Mouse (Mus musculus) heart, postnatal 0 days (tissue): ENCODE data around the gene Rras. TPM values are rescaled to one million over a fixed set of nuclear protein-coding genes. Genes with fewer than 3 reads are reported as not detected.
A peak's percentile ranks its signal among the peaks of the same experiment; 100 is the strongest.

Experiments
- ATAC-seq: fragments of 200-750 bp; cut with Nextera tagmentation; 2 replicates; pipeline ENCODE4 v1.8.0; 2017; ENCODE audit warnings: low read depth, moderate number of reproducible peaks, moderate library complexity; ENCODE audit not compliant: insufficient read depth
- DNase-seq: peaks from one replicate; pipeline ENCODE4 v3.0.0-alpha.2; 2016; ENCODE audit warnings: low spot score
- H3K27ac ChIP-seq: fragments of 300-500 bp; sonication (generic); 2 replicates; pipeline ENCODE4 v1.5.1; 2014; ENCODE audit warnings: low read depth, mild to moderate bottlenecking
- H3K27me3 ChIP-seq: fragments of 300-500 bp; sonication (generic); 2 replicates; pipeline ENCODE4 v1.6.1; 2014; ENCODE audit warnings: low read length, mixed read lengths; ENCODE audit not compliant: control insufficient read depth, insufficient read depth
- H3K36me3 ChIP-seq: fragments of 300-500 bp; sonication (generic); replicated peaks from 2 replicates; pipeline ENCODE4 v1.6.1; 2014; ENCODE audit warnings: low read length, mixed read lengths; ENCODE audit not compliant: control insufficient read depth, insufficient read depth
- H3K4me1 ChIP-seq: fragments of 300-500 bp; sonication (generic); 2 replicates; pipeline ENCODE4 v1.6.1; 2014; ENCODE audit warnings: antibody characterized with exemption; ENCODE audit not compliant: control insufficient read depth, insufficient read depth
- H3K4me2 ChIP-seq: fragments of 300-500 bp; sonication (generic); 2 replicates; pipeline ENCODE4 v1.6.1; 2014; ENCODE audit warnings: low read depth, mild to moderate bottlenecking, low read length, moderate library complexity
- H3K4me3 ChIP-seq: fragments of 300-500 bp; sonication (generic); 2 replicates; pipeline ENCODE4 v1.5.1; 2014; ENCODE audit warnings: low read depth, low read length
- H3K9ac ChIP-seq: fragments of 300-500 bp; sonication (generic); replicated peaks from 2 replicates; pipeline ENCODE4 v1.6.1; 2014; ENCODE audit warnings: low read depth, low read length, mixed read lengths
- H3K9me3 ChIP-seq: fragments of 300-500 bp; sonication (generic); replicated peaks from 2 replicates; pipeline ENCODE4 v1.6.1; 2016; ENCODE audit warnings: low read length; ENCODE audit not compliant: control insufficient read depth
- CTCF ChIP-seq: IDR thresholded peaks from 2 replicates; pipeline ENCODE4 v1.5.1; 2016; ENCODE audit warnings: antibody characterized with exemption, control low read depth, low read depth
- EP300 ChIP-seq: IDR thresholded peaks from 2 replicates; pipeline ENCODE4 v1.6.1; 2016; ENCODE audit warnings: antibody characterized with exemption, low read depth
- WGBS: fragments of 180-500 bp; shearing (Covaris S2); extraction: QIAGEN DNeasy Blood & Tissue Kit; methylation state at CpG from one replicate; pipeline ENCODE4 v1.1.7; 2014; 5-methylcytosine and 5-hydroxymethylcytosine counted together
- polyA plus RNA-seq: library from polyadenylated mRNA; unstranded; fragments of >200 nt; fragmentation: Nextera tagmentation; extraction: Ambion mirVana; gene quantifications from 2 replicates; pipeline ENCODE4 v1.2.1, GENCODE M21; 2015
- total RNA-seq: library from RNA; depleted of rRNA; stranded (reverse); fragments of >200 nt; gene quantifications from 2 replicates; pipeline ENCODE4 v1.2.3, GENCODE M21; 2014; ENCODE audit warnings: low replicate concordance

Rras gene
- total and polyA plus RNA-seq, 2 experiments from 2014 or later: 38.4 to 85.7 TPM

DNA sequence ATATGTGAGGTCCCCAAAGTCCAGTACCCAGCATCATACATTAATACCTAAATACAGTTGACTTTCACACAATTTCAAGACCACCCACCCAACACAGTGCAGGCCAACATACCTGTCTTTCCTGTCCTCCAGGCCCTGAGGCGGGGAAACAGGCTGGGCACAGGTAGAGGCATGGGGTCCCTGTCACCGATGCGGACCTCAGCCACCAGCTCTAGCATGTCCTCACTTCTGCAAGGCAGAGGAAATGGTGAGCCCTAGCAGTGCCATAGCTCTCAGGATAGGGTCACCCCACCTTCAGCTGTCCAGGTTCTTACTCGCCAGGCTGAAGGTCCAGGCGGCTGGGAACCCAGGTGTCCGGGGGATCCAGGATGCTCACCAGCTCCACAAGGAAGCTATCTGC lies 5.8 kb upstream of the Rras start:
- WGBS: 96% methylated on average over 6 of the region's 6 CpGs
- DNase-seq (no peak), ATAC-seq (no peak)
- Histone ChIP-seq H3K4me1 (peaks cover 9% of the 10 kb centered on the region), H3K27me3 (no peaks in the 10 kb centered on the region), H3K27ac (no peak overlapping the region), H3K9ac (no peak overlapping the region), H3K4me3 (no peak overlapping the region), H3K9me3 (no peaks in the 10 kb centered on the region), H3K36me3 (peaks cover 61% of the 10 kb centered on the region), H3K4me2 (no peak overlapping the region)
- TF ChIP-seq EP300: no peak
- TF ChIP-seq CTCF: no peak

DNA sequence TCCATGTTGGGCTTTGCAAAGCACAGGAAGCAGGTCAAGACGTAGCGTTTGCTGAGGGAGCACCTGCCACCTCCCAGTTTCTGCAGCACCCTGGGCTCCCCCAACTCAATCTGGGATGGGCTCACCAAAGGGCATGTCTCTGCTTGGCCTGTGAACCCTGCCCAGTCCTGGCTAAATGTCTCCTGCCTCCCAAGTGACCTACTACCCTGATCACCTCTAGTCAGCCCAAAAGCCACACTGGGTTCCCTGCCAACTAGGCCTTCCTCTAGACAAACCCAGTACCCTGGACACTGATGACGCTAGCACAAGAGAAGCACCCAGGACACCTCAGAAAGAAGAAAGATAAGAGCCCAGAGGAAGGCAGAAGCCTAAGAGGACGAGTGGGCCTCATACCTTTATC lies 4.9 kb upstream of the Rras start:
- DNase-seq: no peak
- Histone ChIP-seq H3K4me2 (no peak overlapping the region), H3K4me3 (no peak overlapping the region), H3K4me1 (peaks cover 9% of the 10 kb centered on the region), H3K36me3 (peaks cover 53% of the 10 kb centered on the region), H3K9ac (no peak overlapping the region), H3K27ac (no peak overlapping the region), H3K27me3 (no peaks in the 10 kb centered on the region), H3K9me3 (no peaks in the 10 kb centered on the region)
- WGBS: 69% methylated on average over 4 of the region's 4 CpGs
- ATAC-seq: no peak
- no peak for TF ChIP-seq EP300
- no peak for TF ChIP-seq CTCF

DNA sequence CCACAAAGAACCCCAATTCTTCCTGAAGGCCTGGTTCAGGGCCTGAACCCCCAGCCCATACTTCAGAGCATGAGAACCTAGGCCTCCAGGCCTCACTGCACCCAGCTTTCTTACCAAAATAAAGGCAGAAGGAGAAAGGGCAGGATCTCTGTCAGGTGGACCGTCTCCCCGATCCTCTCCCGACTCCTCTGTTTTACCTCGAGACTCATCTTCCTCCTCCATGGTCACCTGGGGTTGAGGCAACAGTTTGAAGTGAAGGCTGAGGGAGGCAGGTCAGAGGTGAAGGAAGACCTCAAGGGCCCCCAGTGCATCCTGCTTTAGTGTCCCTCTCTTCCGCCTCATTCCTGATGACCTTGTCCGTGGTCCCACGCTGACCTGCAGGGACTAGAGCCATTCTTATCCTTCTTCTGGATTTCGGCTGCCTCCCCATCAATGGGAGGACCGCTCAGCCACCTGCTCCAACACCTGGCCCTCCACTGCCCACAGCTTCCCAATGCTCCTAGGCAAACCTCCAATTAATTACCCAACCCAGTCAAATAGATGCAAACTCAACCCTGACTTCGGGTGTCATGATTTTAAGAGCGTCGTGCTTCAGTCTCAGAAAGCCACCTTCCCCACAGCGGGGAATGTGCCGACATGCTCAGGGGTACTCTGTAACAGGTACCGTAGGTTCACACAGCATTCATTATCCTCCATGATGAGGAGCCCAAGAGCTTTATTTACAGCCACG lies 4.2 kb upstream of the Rras start:
- Histone ChIP-seq H3K4me3 (no peak overlapping the region), H3K27ac (no peak overlapping the region), H3K9ac (no peak overlapping the region), H3K9me3 (no peaks in the 10 kb centered on the region), H3K4me1 (peaks cover 9% of the 10 kb centered on the region), H3K4me2 (no peak overlapping the region), H3K36me3 (peaks cover 46% of the 10 kb centered on the region), H3K27me3 (no peaks in the 10 kb centered on the region)
- DNase-seq: no peak
- no peak for TF ChIP-seq EP300
- no peak for TF ChIP-seq CTCF
- ATAC-seq: no peak
- 91% methylated on average over 16 of the region's 16 CpGs for WGBS

DNA sequence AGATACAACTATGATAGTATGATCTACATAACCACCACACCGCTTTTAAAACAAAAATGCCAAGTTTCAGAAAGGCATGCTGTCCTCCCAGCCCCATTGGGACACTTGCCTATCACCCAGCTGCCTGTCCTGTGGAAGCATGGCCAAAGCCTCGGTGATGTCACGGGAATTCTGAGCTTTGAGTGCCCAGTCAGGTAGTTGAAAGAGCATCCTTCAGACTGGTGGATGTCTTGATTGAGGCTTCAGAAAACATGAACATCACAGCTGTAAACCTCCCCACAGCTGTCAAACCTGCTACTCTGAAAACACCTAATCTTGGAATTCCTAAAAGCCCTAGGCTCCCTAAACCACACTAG lies 3.7 kb upstream of the Rras start:
- DNase-seq: no peak
- Histone ChIP-seq H3K4me2 (no peak overlapping the region), H3K27me3 (no peaks in the 10 kb centered on the region), H3K9ac (no peak overlapping the region), H3K4me1 (peaks cover 9% of the 10 kb centered on the region), H3K27ac (no peak overlapping the region), H3K9me3 (no peaks in the 10 kb centered on the region), H3K4me3 (no peak overlapping the region), H3K36me3 (peaks cover 41% of the 10 kb centered on the region)
- ATAC-seq: no peak
- 86% methylated on average over 3 of the region's 3 CpGs for WGBS
- TF ChIP-seq EP300: no peak
- TF ChIP-seq CTCF: no peak

DNA sequence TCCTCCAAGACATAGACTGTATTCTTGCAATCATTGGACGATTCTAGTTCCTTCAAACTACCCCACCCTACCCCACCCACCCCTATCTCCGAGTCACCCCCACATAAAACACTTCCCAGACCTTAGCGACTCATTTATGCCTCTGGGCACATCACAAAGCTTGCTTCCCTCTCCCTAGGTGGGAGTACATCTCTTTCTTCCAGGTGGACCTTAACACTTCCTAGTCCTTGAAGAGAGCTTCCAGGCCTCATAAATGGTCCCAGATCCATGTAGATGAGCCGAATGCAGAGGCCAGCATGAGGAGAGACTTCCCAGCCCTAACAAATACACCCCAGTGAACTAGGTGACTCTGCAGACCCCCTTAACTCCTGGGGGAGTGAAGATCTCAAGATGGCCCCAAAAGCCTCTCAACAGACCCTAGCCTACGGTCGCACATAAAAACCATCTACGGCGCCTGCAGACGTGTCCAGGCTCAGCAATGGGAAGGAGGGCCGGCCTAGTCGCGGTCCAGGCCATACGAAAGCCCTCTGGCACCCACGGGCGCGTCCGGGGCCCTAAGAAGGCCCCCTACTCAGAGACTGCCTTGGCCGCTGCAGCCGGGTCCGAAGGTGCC lies 2.3 kb upstream of the Rras start:
- no peaks in the 10 kb centered on the region for H3K27me3 ChIP-seq
- peaks cover 9% of the 10 kb centered on the region for H3K4me1 ChIP-seq
- H3K9ac ChIP-seq: peak overlapping the region; percentile 96
- under 1% methylated on average over 16 of the region's 20 CpGs for WGBS
- TF ChIP-seq EP300 (no peak), CTCF (no peak)
- H3K4me3 ChIP-seq: peak overlapping the region; percentile 95
- ATAC-seq (no peak), DNase-seq (no peak)
- H3K9me3 ChIP-seq: no peaks in the 10 kb centered on the region
- peak overlapping the region; percentile 100 for H3K27ac ChIP-seq
- H3K36me3 ChIP-seq: peaks cover 31% of the 10 kb centered on the region
- H3K4me2 ChIP-seq: peak overlapping the region; percentile 75
